Mouse (Mus musculus) CH12.LX (cell line): ENCODE data around the gene Ccdc81. TPM values are rescaled to one million over a fixed set of nuclear protein-coding genes. Genes with fewer than 3 reads are reported as not detected.

ENCODE experiments used
- DNase-seq: peaks from one replicate; pipeline ENCODE4 v3.0.0-alpha.2; 2013; ENCODE audit errors: extremely low read depth
- H3K27ac ChIP-seq: 2 replicates; pipeline ENCODE4 v1.5.1; 2012; ENCODE audit warnings: low read depth, mild to moderate bottlenecking, control low read depth, moderate library complexity; ENCODE audit not compliant: insufficient read depth
- H3K27me3 ChIP-seq: replicated peaks from 2 replicates; pipeline ENCODE3; 2012; ENCODE audit warnings: inconsistent platforms
- H3K36me3 ChIP-seq, 2 experiments: replicated peaks in 1 of 2; 2 replicates each; pipeline versions ENCODE3 to v1.6.1; 2012; ENCODE audit warnings: inconsistent platforms in 1 of 2, low read length in 1 of 2, mild to moderate bottlenecking in 1 of 2, mixed read lengths in 1 of 2, moderate library complexity in 1 of 2; ENCODE audit not compliant: control insufficient read depth in 1 of 2, insufficient read depth in 1 of 2
- H3K4me1 ChIP-seq, 2 experiments: 2 replicates each; pipeline ENCODE4 v1.6.1; 2012; ENCODE audit warnings: inconsistent platforms in 1 of 2, moderate library complexity in 1 of 2; ENCODE audit not compliant: insufficient read depth in 2 of 2, control insufficient read depth in 1 of 2
- H3K4me2 ChIP-seq: 2 replicates; pipeline ENCODE4 v1.6.1; 2012; ENCODE audit warnings: low read depth, mild to moderate bottlenecking, control low read depth; ENCODE audit not compliant: poor library complexity, insufficient read depth, severe bottlenecking
- H3K4me3 ChIP-seq, 3 experiments: fragments of 150-350 bp in 1 of 3; sonication (generic) in 1 of 3; replicated peaks in 1 of 3; 2 replicates each; pipeline versions ENCODE3 to v1.5.1; 2011 to 2012; ENCODE audit warnings: low read depth in 2 of 3, low read length in 2 of 3, mild to moderate bottlenecking in 2 of 3, moderate library complexity in 2 of 3, control low read depth in 1 of 3, improper control_type of control experiment in 1 of 3, inconsistent platforms in 1 of 3, mixed read lengths in 1 of 3; ENCODE audit not compliant: poor library complexity in 1 of 3
- H3K79me2 ChIP-seq: replicated peaks from 2 replicates; pipeline ENCODE4 v1.6.1; 2012; ENCODE audit warnings: mild to moderate bottlenecking, moderate library complexity; ENCODE audit not compliant: control insufficient read depth, poor library complexity, insufficient read depth, severe bottlenecking; ENCODE audit errors: extremely low read depth
- H3K9ac ChIP-seq: 2 replicates; pipeline ENCODE4 v1.6.1; 2012; ENCODE audit warnings: low read depth, mild to moderate bottlenecking, control low read depth, moderate library complexity; ENCODE audit not compliant: insufficient read depth
- H3K9me3 ChIP-seq: replicated peaks from 2 replicates; pipeline ENCODE3; 2012; ENCODE audit warnings: low read length, inconsistent platforms, mixed read lengths
- BHLHE40 ChIP-seq: IDR thresholded peaks from 2 replicates; pipeline ENCODE4 v1.6.1; 2011; ENCODE audit warnings: mild to moderate bottlenecking, low read depth, low read length, improper control_type of control experiment
- CHD2 ChIP-seq: IDR thresholded peaks from 2 replicates; pipeline ENCODE4 v1.6.1; 2011; ENCODE audit warnings: low read length, improper control_type of control experiment
- CTCF ChIP-seq, 2 experiments: IDR thresholded peaks in 1 of 2; conservative IDR thresholded peaks in 1 of 2; 2 replicates each; pipeline ENCODE4 v1.5.1; 2011 to 2012; ENCODE audit warnings: low read depth in 2 of 2, low read length in 2 of 2, improper control_type of control experiment in 1 of 2, inconsistent platforms in 1 of 2, mild to moderate bottlenecking in 1 of 2, moderate library complexity in 1 of 2
- EP300 ChIP-seq: IDR thresholded peaks from 2 replicates; pipeline ENCODE4 v1.6.1; 2011; ENCODE audit warnings: low read length, improper control_type of control experiment
- GABPA ChIP-seq: IDR thresholded peaks from 2 replicates; pipeline ENCODE4 v1.6.1; 2012; ENCODE audit warnings: low read depth, low read length, improper control_type of control experiment, inconsistent platforms; ENCODE audit not compliant: insufficient replicate concordance
- IRF4 ChIP-seq: IDR thresholded peaks from 2 replicates; pipeline ENCODE4 v1.6.1; 2014; ENCODE audit warnings: low read depth, mild to moderate bottlenecking, inconsistent platforms, low read length, improper control_type of control experiment
- JUN ChIP-seq: IDR thresholded peaks from 2 replicates; pipeline ENCODE4 v1.6.1; 2011; ENCODE audit warnings: low read depth, mild to moderate bottlenecking, low read length, improper control_type of control experiment, moderate library complexity; ENCODE audit not compliant: insufficient read depth
- JUND ChIP-seq: conservative IDR thresholded peaks from 2 replicates; pipeline ENCODE4 v1.6.1; 2011; ENCODE audit warnings: low read depth, low read length, improper control_type of control experiment
- MEF2A ChIP-seq: IDR thresholded peaks from 2 replicates; pipeline ENCODE4 v1.6.1; 2014; ENCODE audit warnings: low read depth, mild to moderate bottlenecking, inconsistent platforms, low read length, improper control_type of control experiment, borderline replicate concordance
- MXI1 ChIP-seq: IDR thresholded peaks from 2 replicates; pipeline ENCODE4 v1.6.1; 2011; ENCODE audit warnings: mild to moderate bottlenecking, low read depth, low read length, improper control_type of control experiment
- NELFE ChIP-seq: IDR thresholded peaks from 2 replicates; pipeline ENCODE4 v1.6.1; 2011; ENCODE audit warnings: low read depth, low read length, improper control_type of control experiment
- POLR2A ChIP-seq: IDR thresholded peaks from 2 replicates; pipeline ENCODE4 v1.6.1; 2011; ENCODE audit warnings: low read depth, mild to moderate bottlenecking, improper control_type of control experiment, low read length
- RAD21 ChIP-seq: IDR thresholded peaks from 2 replicates; pipeline ENCODE4 v1.6.1; 2011; ENCODE audit warnings: low read depth, mild to moderate bottlenecking, low read length, improper control_type of control experiment, moderate library complexity
- RCOR1 ChIP-seq: conservative IDR thresholded peaks from 2 replicates; pipeline ENCODE4 v1.6.1; 2012; ENCODE audit warnings: low read depth, mild to moderate bottlenecking, inconsistent platforms, low read length, improper control_type of control experiment
- SIN3A ChIP-seq: IDR thresholded peaks from 2 replicates; pipeline ENCODE4 v1.6.1; 2012; ENCODE audit warnings: low read length, improper control_type of control experiment, inconsistent platforms
- SMC3 ChIP-seq: IDR thresholded peaks from 2 replicates; pipeline ENCODE4 v1.6.1; 2011; ENCODE audit warnings: low read depth, low read length, improper control_type of control experiment
- TCF12 ChIP-seq: IDR thresholded peaks from 2 replicates; pipeline ENCODE4 v1.6.1; 2014; ENCODE audit warnings: low read depth, mild to moderate bottlenecking, inconsistent platforms, low read length, improper control_type of control experiment
- USF1 ChIP-seq: IDR thresholded peaks from 2 replicates; pipeline ENCODE4 v1.6.1; 2014; ENCODE audit warnings: low read depth, mild to moderate bottlenecking, inconsistent platforms, low read length, improper control_type of control experiment
- USF2 ChIP-seq: conservative IDR thresholded peaks from 2 replicates; pipeline ENCODE4 v1.6.1; 2011; ENCODE audit warnings: low read depth, low read length, improper control_type of control experiment
- ZMIZ1 ChIP-seq: IDR thresholded peaks from 2 replicates; pipeline ENCODE4 v1.6.1; 2012; ENCODE audit warnings: low read depth, mild to moderate bottlenecking, inconsistent platforms, low read length, improper control_type of control experiment
- dilution Hi-C: fragments of 300-500 bp; cut with MboI; formaldehyde crosslinking; loops from 2 replicates; pipeline ENCODE4 v1.14.3; 2020; ENCODE audit warnings: low sequenced_read_pairs; ENCODE audit not compliant: extremely low pct_unique_long_range_greater_than_20kb, extremely low pct_ligation_motif_present
- in situ Hi-C: fragments of 300-500 bp; cut with MboI; formaldehyde crosslinking; loops from 3 replicates; pipeline ENCODE4 v1.14.3; 2019; ENCODE audit warnings: low sequenced_read_pairs, low pct_ligation_motif_present, low pct_unique_long_range_greater_than_20kb, mixed read lengths
- polyA plus RNA-seq: library from polyadenylated mRNA; unstranded; fragments of >175 nt; gene quantifications from 2 replicates; pipeline ENCODE4 v1.2.1, GENCODE M21; 2012; ENCODE audit warnings: low read depth; ENCODE audit not compliant: insufficient read length
- total RNA-seq, 2 experiments: library from RNA; depleted of rRNA; stranded (reverse); fragments of 300-350 nt in 1 of 2; fragments of >200 nt in 1 of 2; gene quantifications; 2 replicates each; pipeline ENCODE4 v1.2.3; 2012 to 2014

Gene Ccdc81
- total and polyA plus RNA-seq, 3 experiments: not detected

GRCm38 (mm10) chr7:89912356-89912755 lies 8.9 kb upstream of the Ccdc81 start:
- Histone ChIP-seq H3K36me3 (peaks cover 2 to 8% of the 10 kb centered on the region in 2 experiments), H3K9ac (no peak overlapping the region), H3K4me2 (no peak overlapping the region)
- in situ Hi-C loops: no loop called here
- TF ChIP-seq EP300: no peak
- no peak for TF ChIP-seq MXI1
- TF ChIP-seq GABPA: no peak
- TF ChIP-seq SIN3A: no peak
- TF ChIP-seq SMC3: no peak
- no peak for TF ChIP-seq USF2
- no peak for TF ChIP-seq USF1
- no peak for TF ChIP-seq POLR2A
- TF ChIP-seq TCF12: no peak
- TF ChIP-seq BHLHE40: no peak
- TF ChIP-seq RCOR1: no peak
- TF ChIP-seq, all 38 proteins: peak for 0
- Histone ChIP-seq H3K27me3 (no peaks in the 10 kb centered on the region), H3K9me3 (no peaks in the 10 kb centered on the region), H3K27ac (no peak overlapping the region), H3K4me3 (no peak overlapping the region), H3K79me2 (no peaks in the 10 kb centered on the region), H3K4me1 (no peaks in the 10 kb centered on the region)
- no peak for DNase-seq
- dilution Hi-C loops: no loop called here

DNA sequence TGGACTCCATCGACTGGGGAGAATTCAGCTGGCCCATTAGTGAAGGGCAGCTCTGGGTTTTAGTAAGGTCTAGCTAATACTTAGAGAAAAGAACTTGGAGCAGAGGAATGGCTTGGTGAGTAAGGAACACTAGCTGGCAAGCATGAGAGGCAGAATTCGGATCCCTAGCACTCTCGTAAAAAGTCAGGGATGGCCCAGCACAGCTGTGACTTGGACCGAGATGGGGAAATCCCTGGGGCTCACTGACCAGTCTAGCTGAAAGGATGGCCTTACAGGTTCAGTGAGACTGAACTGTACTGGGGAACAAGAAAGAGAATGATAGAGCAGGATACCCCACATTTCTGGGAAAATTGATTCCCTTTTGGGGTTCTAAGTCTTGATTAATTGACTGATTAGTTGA lies 6.3 kb upstream of the Ccdc81 start:
- dilution Hi-C loops (no loop called here), in situ Hi-C loops (no loop called here)
- H3K4me2 ChIP-seq: no peak overlapping the region

More for the DNA sequence above, 6.3 kb upstream of the Ccdc81 start:
- no peak overlapping the region for H3K27ac ChIP-seq
- H3K9ac ChIP-seq: no peak overlapping the region
- H3K4me1 ChIP-seq: no peaks in the 10 kb centered on the region
- H3K27me3 ChIP-seq: no peaks in the 10 kb centered on the region
- H3K79me2 ChIP-seq: no peaks in the 10 kb centered on the region
- H3K36me3 ChIP-seq: no peaks in the 10 kb centered on the region
- no peak overlapping the region for H3K4me3 ChIP-seq
- DNase-seq: no peak
- TF ChIP-seq RCOR1: no peak
- TF ChIP-seq MEF2A: no peak
- no peak for TF ChIP-seq CHD2
- TF ChIP-seq CTCF (conservative IDR thresholded peaks at IDR 0.05 in 1 of 2, IDR thresholded peaks at IDR 0.05 in 1 of 2; ENCODE audit: low read depth in 2 of 2, low read length in 2 of 2): no peak
- no peak for TF ChIP-seq RAD21
- TF ChIP-seq SIN3A: no peak
- TF ChIP-seq BHLHE40: no peak
- no peak for TF ChIP-seq NELFE
- no peak for TF ChIP-seq JUND
- TF ChIP-seq ZMIZ1: no peak
- no peak for TF ChIP-seq JUN
- TF ChIP-seq IRF4: no peak
- TF ChIP-seq SMC3: no peak
- H3K9me3 ChIP-seq: no peaks in the 10 kb centered on the region
